Comparison of ENCODE assay signal across 20 mouse cellular contexts in the genomic region with DNA sequence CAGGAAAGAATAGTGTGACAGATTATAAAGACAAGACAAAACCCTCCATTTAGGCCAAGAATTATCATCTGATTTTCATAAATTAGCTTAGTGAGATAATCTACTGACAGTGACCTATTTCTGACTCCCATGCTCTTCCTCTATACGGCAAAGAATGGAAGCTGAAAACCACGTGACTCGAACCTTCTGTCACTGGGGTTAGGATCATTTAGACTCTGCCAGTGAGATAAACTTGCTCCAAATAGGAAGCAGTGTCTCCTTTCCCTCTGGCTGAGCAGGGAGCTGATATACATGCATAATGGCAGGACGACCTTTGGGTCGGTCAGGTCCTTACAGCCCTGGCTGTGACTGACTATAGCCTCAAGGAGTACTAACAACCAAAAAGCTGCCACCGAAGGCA.
"Had no signal": no experiment of that assay in that cellular context is flagged by ENCODE, and none has a peak within 500 bp of the region (broad histone marks: within the 10 kb centered on the region; RNA-seq: fewer than 3 reads in every experiment).

No protein-coding gene starts in this region.

- H3K27me3 ChIP-seq: limb, embryonic 12.5 days; limb, embryonic 15.5 days; liver, embryonic 12.5 days; liver, embryonic 15.5 days; lung, embryonic 15.5 days; megakaryocyte, embryonic 14.5 days; midbrain, embryonic 13.5 days; stomach, embryonic 15.5 days had no signal

- ATAC-seq: liver, embryonic 12.5 days; midbrain, embryonic 13.5 days; midbrain, embryonic 16.5 days had no signal

- H3K9ac ChIP-seq: limb, embryonic 12.5 days; limb, embryonic 15.5 days; liver, embryonic 12.5 days; liver, embryonic 15.5 days; lung, embryonic 15.5 days; midbrain, embryonic 13.5 days; stomach, embryonic 15.5 days had no signal

- H3K4me3 ChIP-seq: limb, embryonic 12.5 days; limb, embryonic 15.5 days; liver, embryonic 12.5 days; liver, embryonic 15.5 days; lung, embryonic 15.5 days; megakaryocyte, embryonic 14.5 days; midbrain, embryonic 10.5 days; midbrain, embryonic 13.5 days; stomach, embryonic 15.5 days had no signal

- H3K36me3 ChIP-seq: stomach, embryonic 15.5 days had no signal

- H3K9me3 ChIP-seq: limb, embryonic 12.5 days; limb, embryonic 15.5 days; liver, embryonic 12.5 days; liver, embryonic 15.5 days; lung, embryonic 15.5 days; megakaryocyte, embryonic 14.5 days; midbrain, embryonic 10.5 days; midbrain, embryonic 13.5 days; stomach, embryonic 15.5 days had no signal

- DNase-seq: kidney, adult 11 months; kidney, adult 9 months; kidney, postnatal 14 days; kidney, postnatal 4 days; left cerebral cortex, postnatal 4 days; lung, postnatal 10 days; right cerebral cortex, adult 18-20 months; right cerebral cortex, postnatal 14 days; right cerebral cortex, postnatal 4 days; thymus, postnatal 25 days had no signal

- H3K4me2 ChIP-seq: limb, embryonic 12.5 days; limb, embryonic 15.5 days; liver, embryonic 12.5 days; liver, embryonic 15.5 days; lung, embryonic 15.5 days; midbrain, embryonic 13.5 days; stomach, embryonic 15.5 days had no signal

- H3K4me1 ChIP-seq: limb, embryonic 12.5 days; limb, embryonic 15.5 days; liver, embryonic 12.5 days; liver, embryonic 15.5 days; stomach, embryonic 15.5 days had no signal

- H3K27ac ChIP-seq: limb, embryonic 12.5 days; limb, embryonic 15.5 days; liver, embryonic 12.5 days; liver, embryonic 15.5 days; lung, embryonic 15.5 days; midbrain, embryonic 10.5 days; midbrain, embryonic 13.5 days; stomach, embryonic 15.5 days had no signal
